Mouse (Mus musculus) cortical plate, adult 2 months (tissue): Measurements from ENCODE around the gene Ccdc89.

Source experiments
- CTCF ChIP-seq: fragments of 200-500 bp; IDR thresholded peaks from 2 replicates; pipeline ENCODE4 v1.5.1; 2011; ENCODE audit warnings: mild to moderate bottlenecking, control low read depth, low read length; ENCODE audit not compliant: insufficient read depth; ENCODE audit errors: extremely low read depth
- POLR2A ChIP-seq: fragments of 200-500 bp; IDR thresholded peaks from 2 replicates; pipeline ENCODE4 v1.6.1; 2011; ENCODE audit warnings: mild to moderate bottlenecking, low read length, control low read depth; ENCODE audit not compliant: insufficient read depth; ENCODE audit errors: extremely low read depth

DNA sequence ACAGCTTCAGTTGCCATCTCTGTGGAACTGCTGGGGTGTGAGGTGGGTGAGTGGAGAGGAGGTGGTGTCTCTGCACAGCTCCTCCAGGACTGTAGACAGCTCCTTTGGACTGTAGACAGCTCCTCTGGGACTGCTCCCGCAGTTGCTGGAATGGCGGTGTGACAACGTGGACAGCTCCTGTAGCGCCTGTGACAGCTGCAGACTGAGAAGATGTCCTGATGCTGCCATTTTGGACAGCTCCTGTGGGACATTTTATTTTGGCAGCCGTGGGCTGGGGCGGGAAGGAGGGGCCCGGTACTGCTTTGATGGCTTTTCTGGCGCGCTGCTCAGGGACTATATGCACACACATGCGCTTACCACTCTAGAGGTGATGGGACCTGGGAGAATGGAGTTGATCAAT, 34.0 kb downstream of the Ccdc89 start:
- TF ChIP-seq POLR2A (no peak), CTCF (no peak)
